ENCODE assay signal across 15 mouse cellular contexts in the genomic region with DNA sequence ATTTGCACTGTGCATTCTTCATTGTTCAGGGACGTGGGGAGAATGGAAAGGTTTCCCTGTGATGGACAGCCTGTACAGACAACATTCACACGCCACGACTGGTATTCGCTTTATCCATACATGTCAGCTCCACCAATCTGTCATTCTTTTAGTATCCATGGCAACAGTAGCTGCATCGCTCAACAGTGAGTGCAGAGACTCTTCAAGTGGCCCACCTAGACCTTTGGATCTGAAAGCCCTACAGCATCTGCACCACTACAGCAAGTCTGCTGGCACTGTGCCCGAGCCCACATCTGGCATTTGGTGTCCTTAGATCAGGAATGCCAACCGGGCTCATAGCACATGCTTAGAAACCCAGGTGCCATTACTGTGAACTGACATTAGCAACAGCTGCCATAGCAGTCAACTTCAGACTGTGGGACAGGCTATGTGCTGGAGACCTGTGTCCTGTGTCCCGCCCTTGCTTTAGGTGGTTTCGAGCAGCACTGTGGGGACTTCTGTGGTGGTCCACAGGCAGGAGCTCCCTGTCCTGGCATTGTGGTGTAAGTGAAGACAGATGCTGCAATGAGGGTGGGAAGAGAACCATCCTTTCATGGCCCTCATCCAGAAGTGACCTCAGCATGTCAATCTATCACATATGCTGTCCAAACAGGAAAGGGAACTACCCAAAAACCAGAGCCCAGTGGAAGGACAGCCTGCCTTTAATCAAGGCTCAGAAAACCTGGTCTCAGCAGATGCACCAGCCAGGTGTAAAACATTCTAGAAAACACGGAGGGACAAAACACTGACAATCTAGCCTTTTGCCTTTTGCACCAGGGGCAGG. TPM values are rescaled to one million over a fixed set of nuclear protein-coding genes. Genes with fewer than 3 reads are reported as not detected.
DNase-seq lines count a peak whose midpoint lies in the region; ATAC-seq and TF ChIP-seq lines count a peak whose summit lies in the region.
"Had no signal": no experiment of that assay in that cellular context is flagged by ENCODE, and none has a peak within 500 bp of the region (broad histone marks: within the 10 kb centered on the region; RNA-seq: fewer than 3 reads in every experiment).

No protein-coding gene starts in this region.

- DNase-seq in lung, postnatal 10 days: peak; percentile 32
- DNase-seq in lung, postnatal 25 days (ENCODE audit: low spot score): no peak
- peak; percentile 13 for DNase-seq in brain, adult 2 months (ENCODE audit: low read depth, low spot score)
- peak; percentile 58 for DNase-seq in midbrain, postnatal 0 days (ENCODE audit: low spot score)
- no peak for DNase-seq in heart, adult 18-20 months
- no peak for DNase-seq in spleen, postnatal 36 days (ENCODE audit: low spot score in 2 of 2)
- DNase-seq: cerebellum, adult 2 months; kidney, adult 9 months; thymus, adult 18-20 months had no signal

- H3K36me3 ChIP-seq in forebrain, embryonic 16.5 days (ENCODE audit: control insufficient read depth, insufficient read depth): no peaks in the 10 kb centered on the region
- H3K36me3 ChIP-seq in midbrain, postnatal 0 days (ENCODE audit: insufficient read depth, low read length): no peaks in the 10 kb centered on the region
- H3K36me3 ChIP-seq: heart, embryonic 15.5 days; liver, embryonic 12.5 days; neural tube, embryonic 13.5 days had no signal

- H3K4me2 ChIP-seq in forebrain, embryonic 16.5 days (ENCODE audit: low read length): no peak overlapping the region
- H3K4me2 ChIP-seq in midbrain, postnatal 0 days (ENCODE audit: low read depth, low read length, poor library complexity, severe bottlenecking): no peak overlapping the region
- H3K4me2 ChIP-seq: heart, embryonic 15.5 days; liver, embryonic 12.5 days; neural tube, embryonic 13.5 days had no signal

- ATAC-seq in forebrain, embryonic 16.5 days: peak; percentile 47
- ATAC-seq in midbrain, postnatal 0 days (ENCODE audit: low FRiP score): peak; percentile 67
- ATAC-seq: liver, embryonic 12.5 days; lung, postnatal 0 days had no signal

- no peak overlapping the region for H3K9ac ChIP-seq in forebrain, embryonic 16.5 days (replicated peaks; ENCODE audit: low read depth, low read length)
- no peak overlapping the region for H3K9ac ChIP-seq in midbrain, postnatal 0 days (replicated peaks; ENCODE audit: low read length, poor library complexity, severe bottlenecking)
- H3K9ac ChIP-seq: heart, embryonic 15.5 days; liver, embryonic 12.5 days; neural tube, embryonic 13.5 days had no signal

- no peaks in the 10 kb centered on the region for H3K9me3 ChIP-seq in forebrain, embryonic 16.5 days (ENCODE audit: control insufficient read depth, low read length)
- no peaks in the 10 kb centered on the region for H3K9me3 ChIP-seq in midbrain, postnatal 0 days (ENCODE audit: low read length)
- H3K9me3 ChIP-seq: heart, embryonic 15.5 days; liver, embryonic 12.5 days; neural tube, embryonic 13.5 days had no signal

- peaks cover 13% of the 10 kb centered on the region for H3K4me1 ChIP-seq in forebrain, embryonic 16.5 days (replicated peaks; ENCODE audit: control insufficient read depth, insufficient read depth, low read length)
- H3K4me1 ChIP-seq in midbrain, postnatal 0 days (ENCODE audit: insufficient read depth, low read length): peaks cover 8% of the 10 kb centered on the region
- H3K4me1 ChIP-seq: heart, embryonic 15.5 days; liver, embryonic 12.5 days had no signal

- no peak for TF ChIP-seq CTCF in midbrain, postnatal 0 days (IDR thresholded peaks at IDR 0.05)

- WGBS in forebrain, embryonic 16.5 days: 57% methylated on average over 10 of the region's 10 CpGs
- 46% methylated on average over 10 of the region's 10 CpGs for WGBS in midbrain, postnatal 0 days

- no peaks in the 10 kb centered on the region for H3K27me3 ChIP-seq in forebrain, embryonic 16.5 days (replicated peaks; ENCODE audit: control insufficient read depth, insufficient read depth, low read length)
- no peaks in the 10 kb centered on the region for H3K27me3 ChIP-seq in midbrain, postnatal 0 days (ENCODE audit: insufficient read depth, low read length)
- H3K27me3 ChIP-seq: neural tube, embryonic 13.5 days had no signal

- H3K27ac ChIP-seq in forebrain, embryonic 16.5 days (ENCODE audit: low read length): no peak overlapping the region
- peak overlapping the region; percentile 26; the same call in 1 of the 2 replicates for H3K27ac ChIP-seq in midbrain, postnatal 0 days (ENCODE audit: low read depth, low read length)
- H3K27ac ChIP-seq: heart, embryonic 15.5 days; liver, embryonic 12.5 days; neural tube, embryonic 13.5 days had no signal

- no peak overlapping the region for H3K4me3 ChIP-seq in forebrain, embryonic 16.5 days (replicated peaks; ENCODE audit: low read length)
- H3K4me3 ChIP-seq in midbrain, postnatal 0 days (ENCODE audit: low read depth, low read length): no peak overlapping the region
- H3K4me3 ChIP-seq: heart, embryonic 15.5 days; liver, embryonic 12.5 days; neural tube, embryonic 13.5 days had no signal

RNA-seq across cellular contexts. Expression of a gene that starts 5.7 kb away (rescaled TPM):
- polyA plus RNA-seq in forebrain, embryonic 16.5 days (2015; fragmentation: Nextera tagmentation; extraction: Ambion mirVana): 0.22 and 0.37 TPM in 2 replicates
- 0.38 and 2.1 TPM in 2 replicates for total RNA-seq in midbrain, postnatal 0 days (2014; rRNA removed)
- 0.81 and 0.90 TPM in 2 replicates for polyA plus RNA-seq in midbrain, postnatal 0 days (2015; fragmentation: Nextera tagmentation; extraction: Ambion mirVana)
- total RNA-seq in heart, adult 18-20 months (2021): under 1 TPM; 0.59 to 0.65 TPM
- total RNA-seq: gastrocnemius, postnatal 4 days had no signal

RNA-seq across cellular contexts. Expression of a gene that starts 24.2 kb away (rescaled TPM):
- polyA plus RNA-seq in forebrain, embryonic 16.5 days (2015; fragmentation: Nextera tagmentation; extraction: Ambion mirVana): 10.5 and 12.2 TPM in 2 replicates
- 29.8 and 31.5 TPM in 2 replicates for total RNA-seq in midbrain, postnatal 0 days (2014; rRNA removed)
- polyA plus RNA-seq in midbrain, postnatal 0 days (2015; fragmentation: Nextera tagmentation; extraction: Ambion mirVana): 15.7 and 15.9 TPM in 2 replicates
- under 1 TPM; 0.25 to 0.26 TPM for total RNA-seq in heart, adult 18-20 months (2021)

RNA-seq across cellular contexts. Expression of a gene that starts 50.6 kb away (rescaled TPM):
- polyA plus RNA-seq in forebrain, embryonic 16.5 days (2015; fragmentation: Nextera tagmentation; extraction: Ambion mirVana): 141 and 165 TPM in 2 replicates
- total RNA-seq in midbrain, postnatal 0 days (2014; rRNA removed): 113 and 130 TPM in 2 replicates
- polyA plus RNA-seq in midbrain, postnatal 0 days (2015; fragmentation: Nextera tagmentation; extraction: Ambion mirVana): 221 and 235 TPM in 2 replicates
- 10 to 100 TPM; 16.4 to 17.8 TPM for total RNA-seq in heart, adult 18-20 months (2021)

Comparison
In these comparisons a context has a peak if more than half of its experiments do, and no peak if none do; other contexts are left out.
1. DNase-seq: peak in lung, postnatal 10 days (single experiment), brain, adult 2 months (single experiment) and midbrain, postnatal 0 days (single experiment); none in lung, postnatal 25 days (single experiment), heart, adult 18-20 months (0 of 2) and spleen, postnatal 36 days (0 of 2).
2. RNA of a gene that starts 24.2 kb away (total RNA-seq): 29.8 to 31.5 TPM in midbrain, postnatal 0 days; 0.25 to 0.26 TPM in heart, adult 18-20 months; every median in the first group is over 10 times any median in the second.